Mouse (Mus musculus): ENCODE data around the gene Cldn4. TPM values are rescaled to one million over a fixed set of nuclear protein-coding genes. Genes with fewer than 3 reads are reported as not detected.
A peak's percentile ranks its signal among the peaks of the same experiment; 100 is the strongest.
"Not testable (repeated sequence)": the region's sequence is repeated elsewhere in the genome, so short reads cannot be mapped to it uniquely, and the experiment has no call there.

Cldn4 gene
- polyA plus RNA-seq, 1 experiment from 2014 or later, result 78.3 TPM

GRCm38 (mm10) chr5:134967164-134967944, 20.6 kb upstream of the Cldn4 start:
- peak overlapping the region; percentile 13; the same call in 1 of the 2 replicates for H3K9ac ChIP-seq (ENCODE audit: low read length)
- no peaks in the 10 kb centered on the region for H3K27me3 ChIP-seq (replicated peaks; ENCODE audit: control insufficient read depth, insufficient read depth, low read length)
- no peaks in the 10 kb centered on the region for H3K36me3 ChIP-seq (ENCODE audit: control insufficient read depth, insufficient read depth, low read length)
- no peaks in the 10 kb centered on the region for H3K9me3 ChIP-seq (ENCODE audit: control insufficient read depth, low read length)
- peak overlapping the region; percentile 90 for H3K27ac ChIP-seq (ENCODE audit: low read depth)
- ATAC-seq (replicated peaks; ENCODE audit: low FRiP score, low TSS enrichment, low read depth), result peak; percentile 52
- 64% methylated on average over 20 of the region's 20 CpGs for WGBS
- H3K4me2 ChIP-seq (ENCODE audit: low read length), result no peak overlapping the region
- DNase-seq (ENCODE audit: low spot score), result no peak
- H3K4me3 ChIP-seq (ENCODE audit: low read depth, low read length), result no peak overlapping the region
- peaks cover 4% of the 10 kb centered on the region; the same call in 1 of the 2 replicates for H3K4me1 ChIP-seq (replicated peaks; ENCODE audit: control insufficient read depth, insufficient read depth, low read length)

- H3K36me3 ChIP-seq (ENCODE audit: control insufficient read depth, insufficient read depth, low read length), result no peaks in the 10 kb centered on the region
- no peaks in the 10 kb centered on the region for H3K27me3 ChIP-seq (replicated peaks; ENCODE audit: control insufficient read depth, insufficient read depth, low read length)
- peak overlapping the region; percentile 90 for H3K27ac ChIP-seq (ENCODE audit: low read depth)
- 3% methylated on average over 33 of the region's 33 CpGs for WGBS
- peak overlapping the region; percentile 55 for H3K4me2 ChIP-seq (ENCODE audit: low read length)
- H3K9me3 ChIP-seq (ENCODE audit: control insufficient read depth, low read length), result no peaks in the 10 kb centered on the region
- peak overlapping the region; percentile 43 for H3K9ac ChIP-seq (ENCODE audit: low read length)
- peak; percentile 79 for DNase-seq (ENCODE audit: low spot score)
- peak; percentile 88 for ATAC-seq (replicated peaks; ENCODE audit: low FRiP score, low TSS enrichment, low read depth)
- peak overlapping the region; percentile 24 for H3K4me3 ChIP-seq (ENCODE audit: low read depth, low read length)
- H3K4me1 ChIP-seq (replicated peaks; ENCODE audit: control insufficient read depth, insufficient read depth, low read length), result peaks cover 4% of the 10 kb centered on the region; the same call in 1 of the 2 replicates
These were observed 19.4 kb upstream of the Cldn4 start for GRCm38 (mm10) chr5:134965852-134966821.

GRCm38 (mm10) chr5:134965473-134965851, 18.7 kb upstream of the Cldn4 start:
- H3K27ac ChIP-seq (ENCODE audit: low read depth), result 0 out of 2 replicates have a peak overlapping the region, but pooled peaks have one; percentile 75
- H3K27me3 ChIP-seq (replicated peaks; ENCODE audit: control insufficient read depth, insufficient read depth, low read length), result no peaks in the 10 kb centered on the region
- peaks cover 4% of the 10 kb centered on the region; the same call in 1 of the 2 replicates for H3K4me1 ChIP-seq (replicated peaks; ENCODE audit: control insufficient read depth, insufficient read depth, low read length)
- peak overlapping the region; percentile 43 for H3K9ac ChIP-seq (ENCODE audit: low read length)
- ATAC-seq (replicated peaks; ENCODE audit: low FRiP score, low TSS enrichment, low read depth) (peak; percentile 21; the same call in 1 of the 2 replicates), DNase-seq (ENCODE audit: low spot score) (peak; percentile 83)
- H3K36me3 ChIP-seq (ENCODE audit: control insufficient read depth, insufficient read depth, low read length), result no peaks in the 10 kb centered on the region
- peak overlapping the region; percentile 55 for H3K4me2 ChIP-seq (ENCODE audit: low read length)
- WGBS, result 7% methylated on average over 10 of the region's 10 CpGs
- peak overlapping the region; percentile 24 for H3K4me3 ChIP-seq (ENCODE audit: low read depth, low read length)
- no peaks in the 10 kb centered on the region for H3K9me3 ChIP-seq (ENCODE audit: control insufficient read depth, low read length)

- not testable (repeated sequence) for H3K4me1 ChIP-seq (replicated peaks; ENCODE audit: control insufficient read depth, insufficient read depth, low read length); H3K36me3 ChIP-seq (ENCODE audit: control insufficient read depth, insufficient read depth, low read length); ATAC-seq (replicated peaks; ENCODE audit: low FRiP score, low TSS enrichment, low read depth); H3K4me2 ChIP-seq (ENCODE audit: low read length); H3K9ac ChIP-seq (ENCODE audit: low read length); H3K27ac ChIP-seq (ENCODE audit: low read depth); H3K27me3 ChIP-seq (replicated peaks; ENCODE audit: control insufficient read depth, insufficient read depth, low read length); DNase-seq (ENCODE audit: low spot score); H3K9me3 ChIP-seq (ENCODE audit: control insufficient read depth, low read length); H3K4me3 ChIP-seq (ENCODE audit: low read depth, low read length)
These were observed 17.9 kb upstream of the Cldn4 start for GRCm38 (mm10) chr5:134964655-134965054.

- ATAC-seq (replicated peaks; ENCODE audit: low FRiP score, low TSS enrichment, low read depth) (no peak), DNase-seq (ENCODE audit: low spot score) (no peak)
- Histone ChIP-seq H3K4me2 (ENCODE audit: low read length) (no peak overlapping the region), H3K27ac (ENCODE audit: low read depth) (no peak overlapping the region), H3K9ac (ENCODE audit: low read length) (no peak overlapping the region), H3K9me3 (ENCODE audit: control insufficient read depth, low read length) (no peaks in the 10 kb centered on the region), H3K4me1 (replicated peaks; ENCODE audit: control insufficient read depth, insufficient read depth, low read length) (peaks cover 4% of the 10 kb centered on the region; the same call in 1 of the 2 replicates), H3K36me3 (ENCODE audit: control insufficient read depth, insufficient read depth, low read length) (no peaks in the 10 kb centered on the region), H3K4me3 (ENCODE audit: low read depth, low read length) (no peak overlapping the region), H3K27me3 (replicated peaks; ENCODE audit: control insufficient read depth, insufficient read depth, low read length) (no peaks in the 10 kb centered on the region)
- 18% methylated on average over 5 of the region's 5 CpGs for WGBS
These were observed 16.8 kb upstream of the Cldn4 start for GRCm38 (mm10) chr5:134963546-134963945.

GRCm38 (mm10) chr5:134961519-134961918, 14.8 kb upstream of the Cldn4 start:
- Histone ChIP-seq H3K9ac (ENCODE audit: low read length) (no peak overlapping the region), H3K27me3 (replicated peaks; ENCODE audit: control insufficient read depth, insufficient read depth, low read length) (no peaks in the 10 kb centered on the region), H3K36me3 (ENCODE audit: control insufficient read depth, insufficient read depth, low read length) (no peaks in the 10 kb centered on the region), H3K9me3 (ENCODE audit: control insufficient read depth, low read length) (no peaks in the 10 kb centered on the region), H3K4me2 (ENCODE audit: low read length) (no peak overlapping the region), H3K4me3 (ENCODE audit: low read depth, low read length) (no peak overlapping the region), H3K4me1 (replicated peaks; ENCODE audit: control insufficient read depth, insufficient read depth, low read length) (no peaks in the 10 kb centered on the region; the same call in 1 of the 2 replicates), H3K27ac (ENCODE audit: low read depth) (no peak overlapping the region)
- WGBS, result 84% methylated on average over 2 of the region's 2 CpGs
- ATAC-seq (replicated peaks; ENCODE audit: low FRiP score, low TSS enrichment, low read depth), result no peak
- DNase-seq (ENCODE audit: low spot score), result no peak

- H3K4me2 ChIP-seq (ENCODE audit: low read length), result no peak overlapping the region
- H3K27ac ChIP-seq (ENCODE audit: low read depth), result no peak overlapping the region
- H3K4me1 ChIP-seq (replicated peaks; ENCODE audit: control insufficient read depth, insufficient read depth, low read length), result no peaks in the 10 kb centered on the region
- H3K9me3 ChIP-seq (ENCODE audit: control insufficient read depth, low read length), result no peaks in the 10 kb centered on the region
- H3K27me3 ChIP-seq (replicated peaks; ENCODE audit: control insufficient read depth, insufficient read depth, low read length), result no peaks in the 10 kb centered on the region
- WGBS, result 71% methylated on average over 2 of the region's 2 CpGs
- DNase-seq (ENCODE audit: low spot score) (no peak), ATAC-seq (replicated peaks; ENCODE audit: low FRiP score, low TSS enrichment, low read depth) (no peak)
- no peak overlapping the region for H3K9ac ChIP-seq (ENCODE audit: low read length)
- no peak overlapping the region for H3K4me3 ChIP-seq (ENCODE audit: low read depth, low read length)
- no peaks in the 10 kb centered on the region for H3K36me3 ChIP-seq (ENCODE audit: control insufficient read depth, insufficient read depth, low read length)
These were observed 13.7 kb upstream of the Cldn4 start for GRCm38 (mm10) chr5:134960430-134960829.

GRCm38 (mm10) chr5:134959114-134959513, 12.4 kb upstream of the Cldn4 start:
- Histone ChIP-seq H3K4me1 (replicated peaks; ENCODE audit: control insufficient read depth, insufficient read depth, low read length) (no peaks in the 10 kb centered on the region), H3K27me3 (replicated peaks; ENCODE audit: control insufficient read depth, insufficient read depth, low read length) (no peaks in the 10 kb centered on the region), H3K27ac (ENCODE audit: low read depth) (no peak overlapping the region), H3K4me3 (ENCODE audit: low read depth, low read length) (no peak overlapping the region), H3K9me3 (ENCODE audit: control insufficient read depth, low read length) (no peaks in the 10 kb centered on the region), H3K36me3 (ENCODE audit: control insufficient read depth, insufficient read depth, low read length) (no peaks in the 10 kb centered on the region), H3K9ac (ENCODE audit: low read length) (no peak overlapping the region), H3K4me2 (ENCODE audit: low read length) (no peak overlapping the region)
- peak; percentile 75 for ATAC-seq (replicated peaks; ENCODE audit: low FRiP score, low TSS enrichment, low read depth)
- WGBS, result 73% methylated on average over 7 of the region's 7 CpGs
- no peak for DNase-seq (ENCODE audit: low spot score)
